Mouse (Mus musculus) heart, adult 2 months (tissue): ENCODE measurements around the gene Tax1bp1.

Source experiments
- CTCF ChIP-seq: fragments of 200-600 bp; IDR thresholded peaks from 2 replicates; pipeline ENCODE4 v1.8.1; 2022; ENCODE audit warnings: antibody characterized with exemption, mild to moderate bottlenecking, moderate library complexity
- POLR2A ChIP-seq: fragments of 200-500 bp; IDR thresholded peaks from 2 replicates; pipeline ENCODE4 v1.6.1; 2011; ENCODE audit warnings: mild to moderate bottlenecking, low read depth, low read length, control low read depth; ENCODE audit not compliant: insufficient read depth

GRCm38 (mm10) chr6:52690365-52690764 is 23.2 kb upstream of the Tax1bp1 start:
- no peak for TF ChIP-seq POLR2A
- TF ChIP-seq CTCF: no peak
